Mouse (Mus musculus) stomach, postnatal 0 days (tissue): ENCODE data around the gene Rhox2b. TPM values are rescaled to one million over a fixed set of nuclear protein-coding genes. Genes with fewer than 3 reads are reported as not detected.
"Not testable (repeated sequence)": the region's sequence is repeated elsewhere in the genome, so short reads cannot be mapped to it uniquely, and the experiment has no call there.

Experiments used
- ATAC-seq: fragments of 200-750 bp; cut with Nextera tagmentation; 2 replicates; pipeline ENCODE4 v1.8.0; 2017; ENCODE audit not compliant: low FRiP score, low TSS enrichment
- DNase-seq: peaks from one replicate; pipeline ENCODE4 v3.0.0-alpha.2; 2016; ENCODE audit warnings: low spot score
- H3K27ac ChIP-seq: fragments of 300-500 bp; sonication (generic); replicated peaks from 2 replicates; pipeline ENCODE4 v1.5.1; 2014; ENCODE audit warnings: mild to moderate bottlenecking, control low read depth
- H3K27me3 ChIP-seq: fragments of 300-500 bp; sonication (generic); 2 replicates; pipeline ENCODE4 v1.6.1; 2014; ENCODE audit warnings: low read length; ENCODE audit not compliant: control insufficient read depth, insufficient read depth
- H3K36me3 ChIP-seq: fragments of 300-500 bp; sonication (generic); 2 replicates; pipeline ENCODE4 v1.6.1; 2014; ENCODE audit warnings: low read length, mixed read lengths; ENCODE audit not compliant: control insufficient read depth, insufficient read depth
- H3K4me1 ChIP-seq: fragments of 300-500 bp; sonication (generic); replicated peaks from 2 replicates; pipeline ENCODE4 v1.6.1; 2014; ENCODE audit warnings: antibody characterized with exemption; ENCODE audit not compliant: control insufficient read depth, insufficient read depth
- H3K4me2 ChIP-seq: fragments of 300-500 bp; sonication (generic); replicated peaks from 2 replicates; pipeline ENCODE4 v1.6.1; 2014; ENCODE audit warnings: low read depth, mild to moderate bottlenecking, control low read depth, moderate library complexity
- H3K4me3 ChIP-seq: fragments of 300-500 bp; sonication (generic); 2 replicates; pipeline ENCODE4 v1.5.1; 2014; ENCODE audit warnings: low read depth, low read length, control low read depth
- H3K9ac ChIP-seq: fragments of 300-500 bp; sonication (generic); 2 replicates; pipeline ENCODE4 v1.6.1; 2014; ENCODE audit warnings: mild to moderate bottlenecking, low read length, control low read depth, mixed read lengths
- H3K9me3 ChIP-seq: fragments of 300-500 bp; sonication (generic); 2 replicates; pipeline ENCODE4 v1.6.1; 2016; ENCODE audit warnings: low read length; ENCODE audit not compliant: control insufficient read depth
- WGBS: fragments of 180-500 bp; shearing (Covaris S2); extraction: QIAGEN DNeasy Blood & Tissue Kit; methylation state at CpG from one replicate; pipeline ENCODE4 v1.1.7; 2014; 5-methylcytosine and 5-hydroxymethylcytosine counted together
- polyA plus RNA-seq: library from polyadenylated mRNA; unstranded; fragments of >200 nt; fragmentation: Nextera tagmentation; extraction: Ambion mirVana; gene quantifications from 2 replicates; pipeline ENCODE4 v1.2.1, GENCODE M21; 2015

Rhox2b gene
- not detected in 2 replicates for polyA plus RNA-seq

- not testable (repeated sequence) for H3K4me3 ChIP-seq, H3K4me1 ChIP-seq, H3K9ac ChIP-seq, H3K27ac ChIP-seq, H3K27me3 ChIP-seq, DNase-seq, H3K9me3 ChIP-seq, H3K4me2 ChIP-seq, ATAC-seq, H3K36me3 ChIP-seq
- no CpG with 5 or more reads among the region's 9 CpGs for WGBS
Measured at GRCm38 (mm10) chrX:37411767-37412166, at the start of gene Rhox2b. Gene Rhox2b (plus strand): TSS chrX:37412067.

DNA sequence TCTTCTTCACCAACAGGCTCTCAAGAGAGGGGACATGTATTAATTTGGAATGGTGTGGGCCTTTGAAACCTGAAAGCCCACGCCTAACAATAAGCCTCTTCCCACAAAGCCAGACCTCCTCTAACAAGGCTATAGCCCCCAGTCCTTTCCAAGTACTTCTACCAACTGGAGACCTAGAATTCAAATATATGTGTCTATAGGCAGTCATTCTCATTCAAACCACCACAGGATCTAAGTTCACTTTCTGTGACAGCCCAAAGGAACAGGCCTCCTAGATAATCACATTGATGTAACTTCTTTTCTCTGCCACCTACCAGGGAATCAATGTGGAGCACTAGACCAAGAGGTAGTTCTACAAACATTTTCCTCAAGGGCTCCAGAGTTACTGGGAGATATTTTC is 32.1 kb upstream of the Rhox2b start, which contains the start of gene Rhox3a2:
TSS of gene Rhox3a2 (plus strand) at position 301 of the 400 bp plus-strand sequence.
- not testable (repeated sequence) for DNase-seq, H3K4me2 ChIP-seq, H3K36me3 ChIP-seq, H3K27ac ChIP-seq, H3K9ac ChIP-seq, H3K9me3 ChIP-seq, H3K4me3 ChIP-seq, H3K4me1 ChIP-seq, H3K27me3 ChIP-seq, ATAC-seq
- no CpG with 5 or more reads among the region's 1 CpGs for WGBS

GRCm38 (mm10) chrX:37390548-37390947 is 21.3 kb upstream of the Rhox2b start, which contains the start of gene Rhox4a2:
Gene Rhox4a2 (plus strand): TSS chrX:37390848.
- not testable (repeated sequence) for H3K27me3 ChIP-seq, H3K4me2 ChIP-seq, H3K36me3 ChIP-seq, H3K27ac ChIP-seq, H3K9me3 ChIP-seq, DNase-seq, ATAC-seq, H3K9ac ChIP-seq, H3K4me3 ChIP-seq, H3K4me1 ChIP-seq
- 93% methylated on average over 8 of the region's 16 CpGs for WGBS

GRCm38 (mm10) chrX:37432194-37432593 is 20.3 kb downstream of the Rhox2b start, which contains the start of gene Rhox4b:
Gene Rhox4b (plus strand): TSS chrX:37432494.
- not testable (repeated sequence) for H3K9me3 ChIP-seq, H3K27ac ChIP-seq, H3K4me1 ChIP-seq, H3K4me3 ChIP-seq, DNase-seq, H3K9ac ChIP-seq, ATAC-seq, H3K4me2 ChIP-seq, H3K36me3 ChIP-seq, H3K27me3 ChIP-seq
- WGBS, result 85% methylated on average over 14 of the region's 15 CpGs

DNA sequence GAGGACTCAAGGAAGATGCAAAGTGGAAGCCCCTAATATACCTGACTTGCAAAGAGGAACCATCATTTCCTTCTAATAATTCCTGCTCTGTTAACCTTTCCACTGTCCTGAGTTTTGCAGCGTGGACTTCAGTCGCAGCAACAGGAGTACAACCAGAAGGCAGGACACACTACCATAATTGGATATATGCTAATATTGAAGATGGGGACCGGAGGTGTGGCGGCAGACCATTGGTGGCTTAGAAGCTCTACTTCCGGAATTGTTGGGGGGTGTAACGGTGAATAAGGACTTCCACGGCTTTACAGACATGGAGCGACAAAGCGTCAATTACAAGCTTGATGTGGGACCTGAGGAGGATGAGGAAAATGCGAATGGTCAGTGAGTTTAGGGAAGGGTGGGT is 41.5 kb downstream of the Rhox2b start, which contains the start of gene Rhox2c:
TSS of gene Rhox2c (plus strand) at position 301 of the 400 bp plus-strand sequence.
- not testable (repeated sequence) for ATAC-seq
- WGBS, result 97% methylated on average over 6 of the region's 10 CpGs

GRCm38 (mm10) chrX:37458285-37458684 is 46.4 kb downstream of the Rhox2b start, which contains the start of gene Rhox3c:
Gene Rhox3c (plus strand): TSS chrX:37458585.
- 93% methylated on average over 3 of the region's 4 CpGs for WGBS
- H3K36me3 ChIP-seq, H3K27me3 ChIP-seq, ATAC-seq, H3K4me1 ChIP-seq, H3K4me3 ChIP-seq, DNase-seq, H3K9ac ChIP-seq, H3K9me3 ChIP-seq, H3K4me2 ChIP-seq, H3K27ac ChIP-seq: not testable (repeated sequence)

More for the DNA sequence above, 41.5 kb downstream of the Rhox2b start, which contains the start of gene Rhox2c:
- not testable (repeated sequence) for H3K36me3 ChIP-seq, DNase-seq, H3K4me1 ChIP-seq, H3K27me3 ChIP-seq, H3K27ac ChIP-seq, H3K9me3 ChIP-seq, H3K4me3 ChIP-seq, H3K9ac ChIP-seq, H3K4me2 ChIP-seq

Other genes with a start within 250 kb of the Rhox2b start
- gene Akap14, start 243.2 kb upstream of the Rhox2b start, polyA plus RNA-seq, result 0.05 TPM in 1 of 2 replicates, not detected in the other
- 567 and 585 TPM in 2 replicates for gene Ndufa1, start 220.9 kb upstream of the Rhox2b start, polyA plus RNA-seq
- gene Rnf113a1, start 220.8 kb upstream of the Rhox2b start, polyA plus RNA-seq, result 9.6 TPM in 2 replicates
- not detected in 2 replicates for gene Gm9, start 201.0 kb upstream of the Rhox2b start, polyA plus RNA-seq
- gene Rhox1, start 189.8 kb upstream of the Rhox2b start, polyA plus RNA-seq, result not detected in 2 replicates
- gene Rhox2a, start 167.1 kb upstream of the Rhox2b start, polyA plus RNA-seq, result not detected in 2 replicates
- gene Rhox3a, start 162.1 kb upstream of the Rhox2b start, polyA plus RNA-seq, result not detected in 2 replicates
- gene Rhox4a, start 146.7 kb upstream of the Rhox2b start, polyA plus RNA-seq, result not detected in 2 replicates
- not detected in 2 replicates for gene Rhox3a2, start 32.0 kb upstream of the Rhox2b start, polyA plus RNA-seq
- not detected in 2 replicates for gene Rhox4a2, start 21.2 kb upstream of the Rhox2b start, polyA plus RNA-seq
- not detected in 2 replicates for gene Rhox4b, start 20.4 kb downstream of the Rhox2b start, polyA plus RNA-seq
- gene Rhox2c, start 41.6 kb downstream of the Rhox2b start, polyA plus RNA-seq, result not detected in 2 replicates
- gene Rhox3c, start 46.5 kb downstream of the Rhox2b start, polyA plus RNA-seq, result not detected in 2 replicates
- gene Rhox4c, start 68.3 kb downstream of the Rhox2b start, polyA plus RNA-seq, result not detected in 2 replicates
- not detected in 2 replicates for gene Rhox2d, start 81.4 kb downstream of the Rhox2b start, polyA plus RNA-seq
- gene Rhox4d, start 102.3 kb downstream of the Rhox2b start, polyA plus RNA-seq, result not detected in 2 replicates
- gene Rhox2e, start 118.4 kb downstream of the Rhox2b start, polyA plus RNA-seq, result not detected in 2 replicates
- gene Rhox3e, start 130.0 kb downstream of the Rhox2b start, polyA plus RNA-seq, result not detected in 2 replicates
- gene Rhox4e, start 145.3 kb downstream of the Rhox2b start, polyA plus RNA-seq, result 0.23 TPM in 1 of 2 replicates, not detected in the other
- gene Rhox2f, start 159.3 kb downstream of the Rhox2b start, polyA plus RNA-seq, result not detected in 2 replicates
- gene Rhox3f, start 168.9 kb downstream of the Rhox2b start, polyA plus RNA-seq, result not detected in 2 replicates
- not detected in 2 replicates for gene Rhox4f, start 195.6 kb downstream of the Rhox2b start, polyA plus RNA-seq
- gene Rhox3g, start 216.5 kb downstream of the Rhox2b start, polyA plus RNA-seq, result not detected in 2 replicates
- gene Rhox2g, start 231.4 kb downstream of the Rhox2b start, polyA plus RNA-seq, result not detected in 2 replicates
- gene Rhox4g, start 239.3 kb downstream of the Rhox2b start, polyA plus RNA-seq, result not detected in 2 replicates